Mouse (Mus musculus): ENCODE measurements at regions not wholly inside any gene's neighbourhood (a gene's known extent, or its start where the extent isn't known, plus 50 kb on each side); places are given as distances from the start of the nearest gene placed in this dataset. TPM values are rescaled to one million over a fixed set of nuclear protein-coding genes. Genes with fewer than 3 reads are reported as not detected.

DNA sequence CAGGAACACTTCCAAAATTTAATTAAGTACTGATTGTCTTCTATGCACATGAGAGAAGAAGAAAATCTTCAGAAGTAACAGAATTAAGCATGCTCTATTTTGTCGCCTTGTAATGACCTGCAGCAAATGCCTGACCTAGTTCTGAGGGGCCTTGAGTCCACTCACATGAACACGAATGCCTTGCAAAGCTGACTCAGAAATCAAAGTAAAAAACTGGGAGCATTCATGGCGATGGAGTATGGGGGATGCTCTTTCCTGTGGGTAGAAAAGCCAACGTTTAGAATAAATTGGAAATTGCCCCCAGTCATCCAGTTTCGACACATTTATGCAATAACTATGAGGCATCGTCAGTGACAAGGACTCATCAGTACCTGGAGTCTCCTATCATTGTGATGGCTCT, 779.1 kb downstream of the Bcl11a start:
- no peaks in the 10 kb centered on the region for H3K36me3 ChIP-seq (ENCODE audit: control insufficient read depth, insufficient read depth, low read length)
- H3K9me3 ChIP-seq (ENCODE audit: control insufficient read depth, low read length) = no peaks in the 10 kb centered on the region
- no peak overlapping the region for H3K9ac ChIP-seq (ENCODE audit: low read length)
- H3K27ac ChIP-seq (replicated peaks) = no peak overlapping the region
- H3K27me3 ChIP-seq (ENCODE audit: control insufficient read depth, insufficient read depth, low read length) = no peaks in the 10 kb centered on the region
- H3K4me2 ChIP-seq (replicated peaks; ENCODE audit: low read depth) = no peak overlapping the region
- DNase-seq (ENCODE audit: low spot score) (no peak), ATAC-seq (ENCODE audit: low FRiP score, low TSS enrichment) (no peak)
- TF ChIP-seq CTCF (IDR thresholded peaks at IDR 0.05; ENCODE audit: low read depth) (no peak), EP300 (optimal IDR thresholded peaks at IDR 0.05) (no peak)
- no peak overlapping the region for H3K4me3 ChIP-seq (ENCODE audit: low read depth, low read length)
- no peaks in the 10 kb centered on the region for H3K4me1 ChIP-seq (replicated peaks; ENCODE audit: control insufficient read depth, insufficient read depth)
- WGBS = 83% methylated on average over 6 of the region's 6 CpGs

DNA sequence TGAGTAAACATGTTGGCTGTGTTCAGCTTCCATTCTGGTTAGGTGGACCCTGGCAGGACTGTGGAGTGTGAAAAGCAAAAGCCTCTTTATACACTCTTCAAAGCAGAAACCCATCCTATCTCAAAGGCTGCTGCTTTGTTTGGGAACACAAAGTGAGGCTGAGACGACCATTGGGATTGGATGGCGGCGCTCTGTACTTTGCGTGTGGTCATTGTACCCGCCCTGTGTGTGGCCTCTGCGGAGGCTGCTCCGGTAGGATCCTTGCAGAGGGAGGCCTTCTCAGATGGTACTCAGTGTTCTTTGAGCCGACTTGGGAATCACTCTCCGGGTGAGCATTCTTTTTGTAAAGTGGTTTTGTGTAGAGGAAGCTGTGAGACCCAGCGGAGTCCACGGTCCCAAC, 786.8 kb downstream of the Bcl11a start:
- no peak for ATAC-seq (ENCODE audit: low FRiP score, low TSS enrichment)
- no peak for DNase-seq (ENCODE audit: low spot score)
- Histone ChIP-seq H3K27me3 (ENCODE audit: control insufficient read depth, insufficient read depth, low read length) (no peaks in the 10 kb centered on the region), H3K4me1 (replicated peaks; ENCODE audit: control insufficient read depth, insufficient read depth) (no peaks in the 10 kb centered on the region), H3K4me2 (replicated peaks; ENCODE audit: low read depth) (no peak overlapping the region), H3K9me3 (ENCODE audit: control insufficient read depth, low read length) (no peaks in the 10 kb centered on the region), H3K36me3 (ENCODE audit: control insufficient read depth, insufficient read depth, low read length) (no peaks in the 10 kb centered on the region), H3K27ac (replicated peaks) (no peak overlapping the region), H3K9ac (ENCODE audit: low read length) (no peak overlapping the region), H3K4me3 (ENCODE audit: low read depth, low read length) (no peak overlapping the region)
- no peak for TF ChIP-seq CTCF (IDR thresholded peaks at IDR 0.05; ENCODE audit: low read depth)
- TF ChIP-seq EP300 (optimal IDR thresholded peaks at IDR 0.05) = no peak
- 82% methylated on average over 11 of the region's 11 CpGs for WGBS

DNA sequence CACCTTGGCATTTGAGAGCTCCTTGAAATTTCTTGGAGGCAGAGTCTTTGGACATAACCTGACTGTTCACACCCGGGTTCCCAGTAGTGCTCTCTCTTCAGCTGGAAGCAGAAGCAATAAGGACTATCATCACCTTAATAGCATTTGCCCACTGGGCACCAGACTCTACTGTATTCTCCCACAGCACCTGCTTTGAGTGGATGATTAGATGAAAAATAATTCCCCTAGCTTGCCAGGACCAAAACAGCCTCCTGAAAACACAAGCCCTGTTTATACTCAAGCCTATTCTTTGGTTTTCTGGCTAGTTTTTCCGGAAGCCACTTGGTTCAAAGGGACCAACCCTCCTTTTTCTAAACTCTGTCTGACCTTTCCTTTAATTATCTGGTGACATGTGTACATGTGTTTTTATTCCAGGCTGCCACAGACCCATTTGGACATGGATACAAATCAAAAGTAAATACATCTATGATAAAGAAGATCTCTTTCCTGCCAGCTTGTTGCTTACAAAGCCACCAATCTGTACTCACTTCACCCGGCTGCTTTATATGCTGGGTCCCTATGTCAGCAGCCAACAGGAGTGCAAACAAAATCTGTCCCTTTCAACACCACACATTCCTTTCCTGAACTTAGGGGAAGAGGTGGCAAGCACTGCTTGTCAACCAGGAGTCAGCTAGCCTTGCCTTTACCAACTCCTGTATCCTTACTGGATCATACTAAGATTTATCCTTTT, 787.4 kb downstream of the Bcl11a start:
- H3K9ac ChIP-seq (ENCODE audit: low read length) = no peak overlapping the region
- no peak overlapping the region for H3K4me3 ChIP-seq (ENCODE audit: low read depth, low read length)
- H3K4me1 ChIP-seq (replicated peaks; ENCODE audit: control insufficient read depth, insufficient read depth) = no peaks in the 10 kb centered on the region
- TF ChIP-seq CTCF (IDR thresholded peaks at IDR 0.05; ENCODE audit: low read depth) = no peak
- no peak for TF ChIP-seq EP300 (optimal IDR thresholded peaks at IDR 0.05)
- DNase-seq (ENCODE audit: low spot score) (no peak), ATAC-seq (ENCODE audit: low FRiP score, low TSS enrichment) (no peak)
- no peaks in the 10 kb centered on the region for H3K27me3 ChIP-seq (ENCODE audit: control insufficient read depth, insufficient read depth, low read length)
- H3K36me3 ChIP-seq (ENCODE audit: control insufficient read depth, insufficient read depth, low read length) = no peaks in the 10 kb centered on the region
- 46% methylated on average over 3 of the region's 3 CpGs for WGBS
- H3K4me2 ChIP-seq (replicated peaks; ENCODE audit: low read depth) = no peak overlapping the region
- no peak overlapping the region for H3K27ac ChIP-seq (replicated peaks)
- H3K9me3 ChIP-seq (ENCODE audit: control insufficient read depth, low read length) = no peaks in the 10 kb centered on the region

Small RNAs in the stretch of these regions (microRNA-seq; reads per million reads assigned to microRNA genes)
- gene Gm25507 = not detected

Data from stomach, postnatal 0 days (tissue).